Mouse (Mus musculus): ENCODE results near the gene Wscd2. TPM values are rescaled to one million over a fixed set of nuclear protein-coding genes. Genes with fewer than 3 reads are reported as not detected.

Gene Wscd2
- polyA plus RNA-seq, 1 experiment, result not detected

DNA sequence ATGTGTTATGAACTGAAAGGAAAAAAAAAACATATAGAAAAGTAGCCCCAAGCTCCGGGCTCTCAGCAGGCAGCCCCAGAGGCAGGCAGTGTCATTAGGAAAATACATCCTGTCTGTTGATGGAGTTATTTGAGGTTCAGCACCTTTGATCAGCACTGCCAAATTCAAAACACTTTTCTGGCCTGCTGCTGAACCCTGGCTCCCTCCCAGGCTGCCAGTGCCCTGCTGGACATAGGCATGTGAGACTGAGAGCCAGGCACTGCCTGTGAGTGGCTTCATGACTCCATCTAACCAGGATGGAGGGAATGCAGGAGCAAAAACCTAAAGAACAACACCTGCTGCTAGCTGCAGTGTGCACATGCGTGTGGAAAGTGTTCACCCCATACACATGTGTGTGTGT lies 64.4 kb downstream of the Wscd2 start:
- Histone ChIP-seq H3K4me3 (replicated peaks) (no peak overlapping the region), H3K9me3 (ENCODE audit: control insufficient read depth, low read length) (no peaks in the 10 kb centered on the region), H3K36me3 (ENCODE audit: control insufficient read depth) (no peaks in the 10 kb centered on the region), H3K27me3 (ENCODE audit: control insufficient read depth) (peaks cover 13% of the 10 kb centered on the region), H3K4me1 (ENCODE audit: control insufficient read depth) (no peaks in the 10 kb centered on the region)
- TF ChIP-seq TAL1 (IDR thresholded peaks at IDR 0.05; ENCODE audit: low read length), result no peak
- TF ChIP-seq GATA1 (IDR thresholded peaks at IDR 0.05; ENCODE audit: low read length), result no peak

DNA sequence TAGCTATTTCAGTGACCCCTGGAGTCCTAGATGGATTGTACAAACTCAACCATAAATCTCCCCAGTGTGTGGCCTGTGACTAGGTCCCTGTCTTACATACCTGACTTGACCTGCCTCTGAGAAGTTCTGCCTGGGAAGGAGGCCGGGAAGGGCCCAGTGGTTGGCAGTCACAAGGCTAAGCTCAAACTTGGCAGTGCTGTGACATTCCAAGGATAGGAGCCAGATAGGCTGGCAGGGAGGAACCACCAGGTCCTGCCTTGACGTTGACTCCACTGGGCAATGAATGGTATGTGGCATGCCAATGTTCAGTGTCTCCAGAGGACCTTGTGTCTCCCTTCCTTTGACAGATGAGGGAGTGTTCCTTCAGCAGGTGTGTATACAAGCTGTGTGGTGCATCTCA lies 65.6 kb downstream of the Wscd2 start:
- Histone ChIP-seq H3K9me3 (ENCODE audit: control insufficient read depth, low read length) (no peaks in the 10 kb centered on the region), H3K4me1 (ENCODE audit: control insufficient read depth) (no peaks in the 10 kb centered on the region), H3K27me3 (ENCODE audit: control insufficient read depth) (peaks cover 9% of the 10 kb centered on the region), H3K4me3 (replicated peaks) (no peak overlapping the region), H3K36me3 (ENCODE audit: control insufficient read depth) (no peaks in the 10 kb centered on the region)
- TF ChIP-seq TAL1 (IDR thresholded peaks at IDR 0.05; ENCODE audit: low read length) (no peak), GATA1 (IDR thresholded peaks at IDR 0.05; ENCODE audit: low read length) (no peak)

DNA sequence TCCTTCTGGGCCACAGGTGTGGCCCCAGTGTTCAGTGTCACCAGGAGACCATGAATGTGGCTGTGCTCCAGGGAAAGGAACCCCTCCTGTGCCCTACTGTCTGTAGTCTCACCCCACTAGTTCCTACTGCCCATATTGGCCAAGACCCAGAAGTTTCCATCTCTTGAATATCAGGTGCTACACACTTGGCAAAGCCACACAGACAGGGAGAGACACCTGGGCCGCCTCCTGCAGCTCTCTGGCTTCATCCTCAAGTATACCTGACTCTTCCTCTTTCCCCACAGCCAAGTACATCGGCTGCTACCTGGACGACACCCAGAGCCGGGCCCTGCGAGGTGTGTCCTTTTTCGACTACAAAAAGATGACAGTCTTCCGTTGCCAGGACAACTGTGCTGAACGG lies 67.9 kb downstream of the Wscd2 start:
- no peak for TF ChIP-seq GATA1 (IDR thresholded peaks at IDR 0.05; ENCODE audit: low read length)
- no peak for TF ChIP-seq TAL1 (IDR thresholded peaks at IDR 0.05; ENCODE audit: low read length)
- no peaks in the 10 kb centered on the region for H3K27me3 ChIP-seq (ENCODE audit: control insufficient read depth)
- no peaks in the 10 kb centered on the region for H3K9me3 ChIP-seq (ENCODE audit: control insufficient read depth, low read length)
- H3K4me3 ChIP-seq (replicated peaks), result no peak overlapping the region
- H3K36me3 ChIP-seq (ENCODE audit: control insufficient read depth), result no peaks in the 10 kb centered on the region
- H3K4me1 ChIP-seq (ENCODE audit: control insufficient read depth), result no peaks in the 10 kb centered on the region

DNA sequence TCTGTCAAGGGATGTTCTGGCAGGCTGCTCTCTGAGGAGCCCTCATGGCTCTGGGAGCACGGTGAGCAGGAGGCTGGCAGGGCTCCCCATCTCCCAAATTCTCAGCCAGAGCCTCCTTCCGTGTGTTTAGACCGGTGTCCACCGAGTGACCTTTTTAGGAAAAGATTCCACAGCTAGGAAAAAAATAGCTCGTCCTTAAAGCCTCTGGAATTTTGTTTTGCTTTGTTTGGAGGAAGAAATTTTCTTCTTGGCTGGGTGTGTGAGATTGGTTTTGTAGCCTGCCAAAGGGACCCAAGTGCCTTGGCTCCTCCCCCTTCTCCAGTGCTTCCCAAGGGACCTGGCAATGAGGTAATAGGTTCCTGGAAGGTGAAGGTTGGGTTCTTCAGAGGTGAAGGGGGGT lies 69.5 kb downstream of the Wscd2 start:
- H3K27me3 ChIP-seq (ENCODE audit: control insufficient read depth), result no peaks in the 10 kb centered on the region
- no peaks in the 10 kb centered on the region for H3K36me3 ChIP-seq (ENCODE audit: control insufficient read depth)
- H3K9me3 ChIP-seq (ENCODE audit: control insufficient read depth, low read length), result no peaks in the 10 kb centered on the region
- H3K4me1 ChIP-seq (ENCODE audit: control insufficient read depth), result no peaks in the 10 kb centered on the region
- H3K4me3 ChIP-seq (replicated peaks), result no peak overlapping the region
- TF ChIP-seq TAL1 (IDR thresholded peaks at IDR 0.05; ENCODE audit: low read length) (no peak), GATA1 (IDR thresholded peaks at IDR 0.05; ENCODE audit: low read length) (no peak)

- no peaks in the 10 kb centered on the region for H3K4me1 ChIP-seq (ENCODE audit: control insufficient read depth)
- TF ChIP-seq GATA1 (IDR thresholded peaks at IDR 0.05; ENCODE audit: low read length) (no peak), TAL1 (IDR thresholded peaks at IDR 0.05; ENCODE audit: low read length) (no peak)
- H3K4me3 ChIP-seq (replicated peaks), result no peak overlapping the region
- H3K36me3 ChIP-seq (ENCODE audit: control insufficient read depth), result no peaks in the 10 kb centered on the region
- H3K9me3 ChIP-seq (ENCODE audit: control insufficient read depth, low read length), result no peaks in the 10 kb centered on the region
- H3K27me3 ChIP-seq (ENCODE audit: control insufficient read depth), result no peaks in the 10 kb centered on the region
These were observed 74.3 kb downstream of the Wscd2 start for GRCm38 (mm10) chr5:113564463-113564862.

GRCm38 (mm10) chr5:113565101-113565854 lies 75.1 kb downstream of the Wscd2 start:
- Histone ChIP-seq H3K27me3 (ENCODE audit: control insufficient read depth) (no peaks in the 10 kb centered on the region), H3K9me3 (ENCODE audit: control insufficient read depth, low read length) (peaks cover 2% of the 10 kb centered on the region; the same call in 1 of the 2 replicates), H3K4me1 (ENCODE audit: control insufficient read depth) (no peaks in the 10 kb centered on the region), H3K4me3 (replicated peaks) (no peak overlapping the region), H3K36me3 (ENCODE audit: control insufficient read depth) (no peaks in the 10 kb centered on the region)
- TF ChIP-seq TAL1 (IDR thresholded peaks at IDR 0.05; ENCODE audit: low read length) (no peak), GATA1 (IDR thresholded peaks at IDR 0.05; ENCODE audit: low read length) (no peak)

GRCm38 (mm10) chr5:113565858-113566257 lies 75.7 kb downstream of the Wscd2 start:
- Histone ChIP-seq H3K36me3 (ENCODE audit: control insufficient read depth) (no peaks in the 10 kb centered on the region), H3K9me3 (ENCODE audit: control insufficient read depth, low read length) (peaks cover 3% of the 10 kb centered on the region; the same call in 1 of the 2 replicates), H3K4me3 (replicated peaks) (no peak overlapping the region), H3K4me1 (ENCODE audit: control insufficient read depth) (no peaks in the 10 kb centered on the region), H3K27me3 (ENCODE audit: control insufficient read depth) (no peaks in the 10 kb centered on the region)
- TF ChIP-seq GATA1 (IDR thresholded peaks at IDR 0.05; ENCODE audit: low read length) (no peak), TAL1 (IDR thresholded peaks at IDR 0.05; ENCODE audit: low read length) (no peak)

DNA sequence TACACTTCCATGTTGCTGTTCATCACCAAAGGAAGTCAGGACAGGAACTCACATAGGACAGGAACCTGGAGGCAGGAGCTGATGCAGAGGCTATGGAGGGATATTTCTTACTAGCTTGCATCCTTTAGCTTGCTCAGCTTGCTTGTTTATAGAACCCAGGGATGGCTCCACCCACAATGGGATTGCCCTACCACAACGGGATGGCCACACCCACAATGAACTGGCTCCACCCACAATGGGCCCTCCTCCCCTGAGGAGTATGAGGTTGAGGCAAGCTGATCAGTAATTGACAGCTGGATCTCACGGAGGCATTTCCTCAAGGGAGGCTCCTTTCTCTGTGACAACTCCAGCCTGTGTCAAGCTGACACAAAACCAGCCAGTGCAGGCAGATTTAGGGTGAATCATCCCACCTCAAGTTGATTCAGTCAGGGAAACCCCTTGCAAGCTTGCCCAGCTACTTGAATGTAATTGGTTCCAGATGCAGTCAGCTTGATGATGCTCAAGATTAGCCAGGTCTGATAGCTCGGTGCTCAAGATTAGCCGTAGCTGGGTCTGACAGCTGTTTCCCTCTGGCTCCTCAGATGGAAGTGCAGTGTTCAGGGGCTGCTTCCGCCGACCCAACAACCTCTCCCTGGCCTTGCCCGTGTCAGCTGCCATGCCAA lies 80.1 kb downstream of the Wscd2 start:
- TF ChIP-seq GATA1 (IDR thresholded peaks at IDR 0.05; ENCODE audit: low read length) (no peak), TAL1 (IDR thresholded peaks at IDR 0.05; ENCODE audit: low read length) (no peak)
- no peak overlapping the region for H3K4me3 ChIP-seq (replicated peaks)
- no peaks in the 10 kb centered on the region for H3K4me1 ChIP-seq (ENCODE audit: control insufficient read depth)
- H3K9me3 ChIP-seq (ENCODE audit: control insufficient read depth, low read length), result peaks cover 3% of the 10 kb centered on the region; the same call in 1 of the 2 replicates
- H3K27me3 ChIP-seq (ENCODE audit: control insufficient read depth), result no peaks in the 10 kb centered on the region
- no peaks in the 10 kb centered on the region for H3K36me3 ChIP-seq (ENCODE audit: control insufficient read depth)

GRCm38 (mm10) chr5:113577555-113577954 lies 87.4 kb downstream of the Wscd2 start:
- no peaks in the 10 kb centered on the region for H3K27me3 ChIP-seq (ENCODE audit: control insufficient read depth)
- no peaks in the 10 kb centered on the region for H3K9me3 ChIP-seq (ENCODE audit: control insufficient read depth, low read length)
- H3K4me3 ChIP-seq (replicated peaks), result no peak overlapping the region
- TF ChIP-seq TAL1 (IDR thresholded peaks at IDR 0.05; ENCODE audit: low read length) (no peak), GATA1 (IDR thresholded peaks at IDR 0.05; ENCODE audit: low read length) (no peak)
- H3K36me3 ChIP-seq (ENCODE audit: control insufficient read depth), result no peaks in the 10 kb centered on the region
- no peaks in the 10 kb centered on the region; the same call in 1 of the 2 replicates for H3K4me1 ChIP-seq (ENCODE audit: control insufficient read depth)
